Mouse (Mus musculus): ENCODE results near the gene Ttc28.
A peak's percentile ranks its signal among the peaks of the same experiment; 100 is the strongest.

Ttc28 gene

DNA sequence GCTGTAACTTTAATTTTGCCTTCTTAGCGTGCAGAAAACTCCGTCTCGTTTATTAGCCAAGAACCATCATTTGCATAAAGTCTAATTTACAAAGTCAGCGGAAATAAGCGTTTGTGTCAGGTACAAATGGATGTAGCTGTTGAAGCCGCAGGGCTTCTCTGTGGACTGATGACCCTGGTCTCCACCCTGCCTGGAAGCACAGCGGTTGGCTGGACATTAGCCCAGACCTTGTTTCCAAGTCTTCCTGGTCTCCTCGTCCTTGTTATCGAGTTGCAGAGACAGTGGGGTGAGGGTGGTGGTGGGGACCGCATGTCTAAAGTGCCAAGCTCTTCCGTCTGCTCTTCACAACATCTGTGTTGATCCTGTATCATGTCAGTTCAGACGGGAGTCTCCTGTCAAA lies 246.1 kb downstream of the Ttc28 start:
- no peak for TF ChIP-seq GATA4 (IDR thresholded peaks at IDR 0.05; ENCODE audit: insufficient replicate concordance, low read length)

- TF ChIP-seq GATA4 (IDR thresholded peaks at IDR 0.05; ENCODE audit: insufficient replicate concordance, low read length): no peak
Measured at GRCm38 (mm10) chr5:111127786-111128185, 248.2 kb downstream of the Ttc28 start.

DNA sequence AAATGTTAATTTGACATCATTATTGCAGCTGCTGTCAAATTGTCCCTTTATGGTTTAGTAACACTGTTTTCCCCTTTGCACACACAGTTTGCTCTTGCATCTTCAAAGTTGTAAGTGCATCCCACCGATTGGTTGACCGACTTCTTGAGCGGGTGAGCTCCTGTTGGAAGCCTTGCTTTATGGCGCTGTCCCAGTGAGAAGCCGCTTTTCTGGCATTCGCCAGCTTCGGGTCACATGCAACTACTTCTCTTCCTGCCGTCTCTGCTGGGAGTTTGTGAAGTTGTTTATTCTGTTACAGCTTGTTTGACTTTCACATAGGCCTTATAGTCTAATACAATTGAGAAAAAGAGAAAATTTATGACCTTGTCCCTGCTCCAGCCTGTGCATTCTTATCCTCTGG lies 250.5 kb downstream of the Ttc28 start:
- no peak for TF ChIP-seq GATA4 (IDR thresholded peaks at IDR 0.05; ENCODE audit: insufficient replicate concordance, low read length)

DNA sequence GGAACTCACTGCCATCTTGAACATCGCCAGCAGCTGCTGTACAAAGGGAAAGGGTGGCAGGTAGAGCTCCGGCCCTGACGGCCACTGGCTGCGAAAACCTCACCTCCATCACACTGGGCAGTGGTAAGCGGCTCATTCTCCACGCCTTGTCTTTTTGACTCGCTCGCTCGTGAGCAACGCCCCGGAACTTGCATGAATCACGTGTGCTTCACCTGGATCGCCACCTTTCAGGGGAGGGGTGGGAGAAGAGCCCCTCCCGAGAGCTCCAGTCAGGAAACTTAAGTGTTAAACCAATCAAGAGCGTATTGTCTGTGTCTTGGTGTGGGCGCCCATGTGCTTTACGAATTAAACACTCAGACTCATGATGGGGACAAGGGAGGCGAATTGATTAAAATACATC lies 252.0 kb downstream of the Ttc28 start:
- no peak for TF ChIP-seq GATA4 (IDR thresholded peaks at IDR 0.05; ENCODE audit: insufficient replicate concordance, low read length)

GRCm38 (mm10) chr5:111133150-111133549 lies 253.5 kb downstream of the Ttc28 start:
- TF ChIP-seq GATA4 (IDR thresholded peaks at IDR 0.05; ENCODE audit: insufficient replicate concordance, low read length): no peak

DNA sequence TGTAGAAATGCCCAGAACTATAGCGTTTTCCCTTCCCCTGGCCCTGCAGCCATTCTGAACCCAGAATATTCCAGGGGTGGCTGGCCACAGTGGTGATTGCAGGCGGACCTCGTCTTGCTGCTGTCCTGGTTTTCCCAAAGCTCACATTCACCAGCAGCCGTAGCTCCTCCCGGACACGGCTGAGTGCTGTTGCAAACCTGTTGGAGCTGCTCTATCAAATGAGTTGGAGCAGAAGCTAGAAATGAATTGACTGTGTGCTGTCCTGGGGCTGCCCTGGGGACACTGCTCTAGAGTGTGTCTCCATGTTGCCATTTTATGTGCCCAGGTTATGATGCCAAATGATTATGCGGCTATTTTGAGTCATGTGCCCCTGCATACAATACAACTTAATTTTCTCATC lies 254.2 kb downstream of the Ttc28 start:
- TF ChIP-seq GATA4 (IDR thresholded peaks at IDR 0.05; ENCODE audit: insufficient replicate concordance, low read length): no peak

GRCm38 (mm10) chr5:111137283-111137682 lies 257.7 kb downstream of the Ttc28 start:
- no peak for TF ChIP-seq GATA4 (IDR thresholded peaks at IDR 0.05; ENCODE audit: insufficient replicate concordance, low read length)

DNA sequence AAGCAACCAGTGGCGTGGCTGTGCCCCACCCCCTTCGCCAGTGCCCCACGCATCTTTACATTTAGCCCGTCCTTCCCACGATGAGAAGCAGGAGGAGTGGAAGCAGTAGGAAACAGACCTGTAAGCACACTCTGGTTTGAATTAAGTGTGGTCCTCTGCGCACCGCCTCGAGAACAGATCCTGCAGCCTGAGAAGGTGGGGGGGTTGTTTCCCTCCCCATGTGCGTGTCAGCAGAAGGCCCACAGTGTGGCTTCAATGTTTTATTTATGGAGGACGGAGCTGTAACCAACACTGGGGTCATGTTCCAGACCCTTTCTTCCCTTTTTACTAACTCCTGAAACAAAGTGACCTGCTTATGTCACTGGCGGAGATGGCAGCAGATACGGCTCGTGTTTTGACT lies 258.1 kb downstream of the Ttc28 start:
- no peak for TF ChIP-seq GATA4 (IDR thresholded peaks at IDR 0.05; ENCODE audit: insufficient replicate concordance, low read length)

DNA sequence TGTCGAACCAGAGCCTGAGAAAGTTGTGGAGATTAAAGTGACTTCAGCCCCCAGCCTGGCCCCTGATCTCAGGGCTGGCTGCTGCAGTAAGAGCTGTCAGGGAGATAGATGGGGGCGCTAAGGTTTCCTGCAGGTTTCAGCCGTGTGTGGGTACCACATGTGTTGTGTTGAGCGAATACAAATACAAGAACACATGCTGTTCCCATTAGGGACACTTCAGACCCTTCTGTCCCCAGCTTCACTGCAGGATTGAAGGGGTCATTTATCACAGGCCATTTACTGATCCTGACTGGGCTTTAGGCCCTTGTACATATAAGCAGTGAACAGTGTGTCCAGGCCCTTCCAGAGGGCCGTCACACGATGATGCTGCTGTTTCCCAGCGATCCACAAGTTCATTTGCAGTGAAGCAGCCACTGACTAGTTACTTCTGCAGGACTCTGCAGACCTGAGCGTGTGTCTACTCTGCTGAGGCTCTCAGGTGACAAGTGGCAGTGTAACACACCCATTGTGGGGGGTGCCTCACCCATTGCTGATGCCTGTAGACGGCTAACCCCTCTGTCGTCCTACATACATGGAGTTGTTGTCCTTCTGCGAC lies 258.7 kb downstream of the Ttc28 start:
- no peak for TF ChIP-seq GATA4 (IDR thresholded peaks at IDR 0.05; ENCODE audit: insufficient replicate concordance, low read length)

DNA sequence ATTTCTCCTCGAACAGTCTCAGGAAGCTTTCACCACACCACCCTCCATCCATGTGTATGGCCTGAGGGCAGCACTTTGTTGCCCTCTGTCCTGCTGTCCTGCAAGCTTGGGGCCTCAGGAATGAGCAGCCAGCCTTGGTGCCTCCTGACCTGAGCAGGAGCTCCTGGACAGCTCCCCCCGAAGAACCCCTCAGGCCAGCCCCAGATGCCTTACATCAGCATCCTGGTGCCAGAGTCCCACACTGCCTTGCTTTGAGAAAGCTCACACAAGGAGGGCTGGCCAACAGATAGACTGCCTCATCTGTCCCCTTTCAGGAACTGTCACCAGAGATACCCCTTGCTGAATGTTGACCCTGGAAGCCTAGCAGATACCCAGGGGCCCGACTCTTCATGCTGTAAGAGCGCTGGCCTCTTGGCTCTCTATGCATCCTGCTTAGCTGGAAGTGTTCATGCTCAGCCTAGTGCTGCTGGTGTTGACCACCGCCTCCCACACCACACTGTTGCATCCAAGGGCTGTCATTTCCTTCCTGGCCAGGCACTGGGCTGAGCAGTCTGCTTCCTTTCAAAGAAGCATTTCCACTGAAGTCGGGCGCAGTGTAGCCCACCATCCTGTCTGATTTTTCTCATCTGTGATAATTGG lies 259.4 kb downstream of the Ttc28 start:
- peak; percentile 77; the same call in 1 of the 2 replicates for TF ChIP-seq GATA4 (IDR thresholded peaks at IDR 0.05; ENCODE audit: insufficient replicate concordance, low read length)

- no peak for TF ChIP-seq GATA4 (IDR thresholded peaks at IDR 0.05; ENCODE audit: insufficient replicate concordance, low read length)
Measured at GRCm38 (mm10) chr5:111139622-111140021, 260.0 kb downstream of the Ttc28 start.

DNA sequence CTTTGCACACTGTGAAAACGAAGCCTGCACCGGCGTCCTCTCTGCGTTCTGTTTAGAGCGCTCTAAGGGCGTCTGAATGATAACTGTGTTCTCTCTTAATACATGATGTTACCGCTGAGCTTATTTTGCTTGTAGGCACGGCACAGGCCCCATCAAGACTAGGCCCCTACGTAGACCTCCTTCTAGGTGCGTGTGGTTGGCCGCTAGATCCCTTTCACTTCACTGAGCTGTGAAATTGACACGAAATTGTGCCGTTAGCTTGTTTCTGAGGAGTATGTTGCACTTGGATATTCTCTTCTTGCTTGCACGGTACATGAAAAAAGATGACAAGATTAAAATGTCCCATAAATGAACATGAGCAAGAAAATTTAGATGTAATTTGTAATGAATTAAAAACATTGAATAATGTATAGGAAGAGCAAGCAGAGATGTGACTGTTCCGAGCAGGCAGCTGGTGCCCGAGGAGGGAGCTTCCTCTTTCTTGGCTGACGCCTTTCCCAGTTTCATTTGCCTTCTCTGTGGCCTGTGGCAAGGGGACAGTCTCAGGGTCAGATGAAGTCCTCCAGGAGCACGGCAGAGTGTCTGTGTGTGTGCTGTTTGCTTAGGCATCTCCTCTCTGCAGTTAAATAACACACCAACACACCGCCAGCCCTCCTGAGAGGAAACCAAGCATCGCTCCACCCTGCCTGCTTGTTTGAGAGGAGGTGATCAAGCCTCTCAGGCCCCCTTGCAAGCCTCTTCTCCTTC lies 261.7 kb downstream of the Ttc28 start:
- TF ChIP-seq GATA4 (IDR thresholded peaks at IDR 0.05; ENCODE audit: insufficient replicate concordance, low read length): no peak

- TF ChIP-seq GATA4 (IDR thresholded peaks at IDR 0.05; ENCODE audit: insufficient replicate concordance, low read length): no peak
Measured at GRCm38 (mm10) chr5:111142837-111143236, 263.2 kb downstream of the Ttc28 start.

DNA sequence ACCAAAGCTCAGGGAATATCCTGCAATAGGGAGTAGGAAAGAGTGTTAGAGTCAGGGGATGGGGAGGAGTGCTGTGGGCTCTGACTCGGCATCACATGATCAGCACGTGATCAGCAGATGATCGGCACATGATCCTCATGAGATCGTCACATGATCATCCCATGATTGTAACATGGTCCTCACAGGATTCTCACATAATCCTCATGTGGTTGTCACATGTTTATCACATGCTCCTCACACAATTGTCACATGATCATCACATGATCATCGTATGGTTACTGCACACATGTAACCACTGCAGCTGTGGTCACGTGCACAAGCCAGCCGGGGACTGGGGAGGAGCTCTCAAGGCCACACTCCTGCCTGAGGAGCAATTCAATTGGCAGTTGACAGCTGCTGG lies 264.8 kb downstream of the Ttc28 start:
- TF ChIP-seq GATA4 (IDR thresholded peaks at IDR 0.05; ENCODE audit: insufficient replicate concordance, low read length): no peak

- no peak for TF ChIP-seq GATA4 (IDR thresholded peaks at IDR 0.05; ENCODE audit: insufficient replicate concordance, low read length)
Measured at GRCm38 (mm10) chr5:111150581-111150980, 271.0 kb downstream of the Ttc28 start.
